Mouse (Mus musculus) kidney, postnatal 25 days (tissue): ENCODE results near the gene 1110032A03Rik.

Source experiments
- DNase-seq, 2 experiments: peaks; one replicate each; pipeline ENCODE4 v3.0.0; 2021; ENCODE audit warnings: mixed read lengths in 2 of 2

Gene 1110032A03Rik

DNA sequence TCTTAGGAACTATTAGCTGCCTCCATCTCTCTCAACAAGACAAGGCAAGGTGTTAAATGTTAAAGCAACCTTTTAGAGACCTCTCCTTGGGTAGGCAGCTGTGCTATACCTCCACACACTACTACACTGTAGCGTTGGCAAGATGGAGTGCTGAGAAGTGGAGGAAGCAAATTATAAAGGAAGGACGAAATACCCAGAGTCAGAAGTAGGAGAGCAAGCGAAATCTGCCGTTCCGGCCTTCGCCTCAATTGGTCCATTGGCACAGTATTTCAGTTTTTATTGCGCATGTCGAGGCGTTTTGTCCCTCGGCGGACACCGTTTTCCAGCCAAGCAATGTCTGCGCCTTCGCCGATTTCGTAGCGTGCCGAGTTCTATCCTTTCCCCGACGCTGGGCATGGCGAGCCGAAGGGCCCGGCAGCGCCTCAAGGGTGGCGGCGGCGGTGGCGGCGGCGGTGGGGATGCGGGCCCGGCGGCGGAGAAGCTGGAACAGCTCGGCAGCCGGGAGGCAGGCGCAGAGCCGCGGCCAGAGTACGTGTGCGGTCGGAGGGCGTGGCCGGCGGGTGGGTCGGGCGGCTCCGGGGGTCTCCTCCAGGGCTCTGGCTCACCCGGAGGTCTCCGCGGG, at the start of gene 1110032A03Rik, which contains the start of gene Alg9:
Gene 1110032A03Rik (minus strand): TSS at position 530 of the 622 bp plus-strand sequence.
Gene Alg9 (plus strand): TSS at position 29 of the 622 bp plus-strand sequence.
- DNase-seq, result peak; percentile 92

DNA sequence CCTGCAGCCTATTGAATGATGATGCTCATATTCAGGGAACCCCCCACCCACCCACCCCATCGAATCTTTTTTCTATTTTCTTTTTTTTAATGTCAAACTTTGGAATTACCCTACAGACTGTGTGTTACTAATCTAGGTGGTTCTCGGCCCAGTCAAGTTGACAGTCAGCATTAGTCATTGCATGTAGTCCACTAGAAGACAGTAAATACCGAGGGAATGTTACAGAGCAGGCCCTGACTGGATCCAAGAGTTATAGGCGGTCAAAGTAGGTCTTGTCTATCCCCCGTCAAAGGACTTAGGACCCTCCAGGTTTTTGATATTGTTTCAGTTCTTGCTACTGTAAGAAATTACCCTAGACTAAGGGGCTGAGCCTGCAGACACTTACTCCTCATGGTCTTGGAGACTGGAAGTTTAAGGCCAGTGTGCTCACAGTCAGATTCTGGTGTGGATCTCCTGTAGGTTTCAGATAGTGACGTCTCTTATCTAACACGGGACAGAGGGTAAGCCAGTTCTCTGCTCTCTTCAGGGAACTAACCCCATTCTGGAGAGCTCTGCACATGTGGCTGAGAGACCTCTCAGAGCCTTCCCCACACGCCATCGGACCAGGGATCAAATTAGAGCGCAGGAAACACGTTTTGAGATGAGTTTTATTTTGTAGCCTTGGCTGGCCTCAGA, 48.6 kb upstream of the 1110032A03Rik start:
- DNase-seq, result peak in 1 of 2 experiments; percentile 3

DNA sequence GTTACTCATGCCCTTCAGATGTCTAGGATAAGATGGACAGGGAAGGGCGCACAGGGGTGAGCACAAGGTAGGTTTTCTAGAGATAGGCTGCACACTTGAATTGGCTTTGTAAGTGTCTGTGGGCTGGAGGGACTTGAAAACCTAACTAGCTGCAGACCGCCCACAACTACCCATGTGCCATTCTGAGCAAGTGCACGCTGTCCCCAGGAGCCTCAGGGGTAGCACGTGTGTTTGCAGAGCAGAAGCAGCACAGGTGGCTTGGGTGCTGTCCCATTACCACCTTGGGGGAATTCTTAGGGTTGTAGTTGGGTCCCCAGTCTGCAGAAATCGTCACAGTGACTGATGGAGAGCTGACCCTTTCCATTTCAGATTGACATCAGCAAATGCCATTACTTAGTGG, 46.9 kb upstream of the 1110032A03Rik start:
- peak in 1 of 2 experiments; percentile 18 for DNase-seq

GRCm38 (mm10) chr9:50821651-50822050, 46.3 kb upstream of the 1110032A03Rik start:
- peak in 1 of 2 experiments; percentile 5 for DNase-seq

- no peak for DNase-seq
Observed at GRCm38 (mm10) chr9:50819716-50820115, 44.4 kb upstream of the 1110032A03Rik start.

DNA sequence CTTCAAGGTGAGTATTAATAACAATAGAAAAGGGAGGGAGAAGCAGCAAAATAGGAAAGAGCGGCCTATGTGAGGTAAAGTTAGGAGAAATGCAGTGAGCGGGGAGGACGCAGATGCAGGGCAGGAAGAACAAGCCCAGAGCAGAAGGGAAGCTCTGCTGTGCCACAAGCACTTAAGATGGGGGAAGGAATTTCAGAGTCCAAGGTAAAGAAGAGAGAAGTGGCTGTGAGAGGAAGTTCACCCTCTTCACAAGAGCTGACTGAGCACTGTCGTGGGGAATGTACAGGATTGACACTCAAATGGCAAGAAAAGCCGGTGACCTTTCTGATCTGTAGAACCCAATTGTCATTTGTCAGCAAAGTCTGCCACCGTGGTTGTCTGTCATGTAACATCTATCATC, 42.7 kb upstream of the 1110032A03Rik start:
- no peak for DNase-seq

DNA sequence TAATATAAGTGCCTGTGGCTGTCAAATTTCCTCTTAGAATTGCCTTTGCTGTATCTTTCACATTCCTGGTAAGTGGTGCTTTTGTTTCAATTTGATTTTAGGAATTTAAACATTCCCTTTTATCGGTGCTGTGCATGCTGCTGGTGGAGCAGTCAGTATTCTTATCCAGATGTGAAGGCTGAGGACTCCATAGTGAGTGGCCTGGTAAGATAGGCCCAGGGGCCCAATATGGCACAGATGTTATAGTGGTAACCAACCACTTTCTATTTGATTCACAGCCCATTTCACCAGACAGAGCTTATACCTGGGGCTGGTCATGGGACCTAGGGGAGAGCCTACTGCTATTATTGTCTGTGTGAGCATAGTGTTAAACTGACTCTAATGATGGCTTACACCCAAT, 41.2 kb upstream of the 1110032A03Rik start:
- DNase-seq, result peak in 1 of 2 experiments; percentile 4

GRCm38 (mm10) chr9:50815666-50816065, 40.3 kb upstream of the 1110032A03Rik start:
- no peak for DNase-seq

- no peak for DNase-seq
Observed at GRCm38 (mm10) chr9:50813796-50814195, 38.5 kb upstream of the 1110032A03Rik start.

GRCm38 (mm10) chr9:50811746-50812145, 36.4 kb upstream of the 1110032A03Rik start:
- DNase-seq, result no peak

DNA sequence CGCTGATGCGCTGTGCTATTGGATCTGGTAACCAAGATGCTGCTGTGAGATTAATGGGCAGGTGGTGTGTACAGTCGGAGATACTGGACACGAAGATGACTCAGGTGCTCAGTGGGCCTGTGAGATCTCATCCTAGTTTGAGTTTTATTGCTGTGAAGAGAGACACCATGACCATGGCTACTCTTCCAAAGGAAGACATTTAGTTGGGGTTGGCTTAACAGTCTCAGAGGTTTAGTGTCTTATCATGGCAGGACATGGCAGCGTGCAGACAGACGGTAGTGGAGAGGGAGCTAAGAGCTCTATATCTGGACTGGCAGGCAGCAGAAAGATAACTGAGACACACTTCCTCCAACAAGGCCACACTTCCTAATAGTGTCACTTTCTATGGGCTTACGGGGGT, 35.9 kb upstream of the 1110032A03Rik start:
- no peak for DNase-seq

- DNase-seq, result no peak
Observed at GRCm38 (mm10) chr9:50809146-50809545, 33.8 kb upstream of the 1110032A03Rik start.

- peak; percentile 13 to 49 for DNase-seq
Observed at GRCm38 (mm10) chr9:50808471-50808870, 33.2 kb upstream of the 1110032A03Rik start.

GRCm38 (mm10) chr9:50803055-50803671, 27.8 kb upstream of the 1110032A03Rik start:
- no peak for DNase-seq

DNA sequence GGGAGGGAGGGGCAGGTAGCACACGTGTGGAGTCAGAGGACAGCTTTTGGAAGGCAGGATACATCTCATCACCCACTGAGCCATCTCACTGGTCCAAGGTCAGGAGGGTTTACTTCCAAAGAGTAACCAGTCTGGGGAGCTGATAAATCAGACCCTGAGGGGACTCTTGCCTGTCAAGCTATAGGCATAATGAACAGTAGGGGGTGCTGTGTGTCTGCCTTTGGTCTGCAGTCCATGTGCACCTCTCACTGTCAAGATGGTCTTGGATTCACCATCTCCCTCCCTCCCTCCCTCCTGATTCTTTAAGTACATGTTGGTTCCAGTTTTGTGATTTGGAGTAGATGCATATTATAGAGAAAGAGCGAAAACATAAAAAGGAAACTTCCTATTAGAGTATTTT, 25.7 kb upstream of the 1110032A03Rik start:
- DNase-seq, result peak; percentile 58 to 69

DNA sequence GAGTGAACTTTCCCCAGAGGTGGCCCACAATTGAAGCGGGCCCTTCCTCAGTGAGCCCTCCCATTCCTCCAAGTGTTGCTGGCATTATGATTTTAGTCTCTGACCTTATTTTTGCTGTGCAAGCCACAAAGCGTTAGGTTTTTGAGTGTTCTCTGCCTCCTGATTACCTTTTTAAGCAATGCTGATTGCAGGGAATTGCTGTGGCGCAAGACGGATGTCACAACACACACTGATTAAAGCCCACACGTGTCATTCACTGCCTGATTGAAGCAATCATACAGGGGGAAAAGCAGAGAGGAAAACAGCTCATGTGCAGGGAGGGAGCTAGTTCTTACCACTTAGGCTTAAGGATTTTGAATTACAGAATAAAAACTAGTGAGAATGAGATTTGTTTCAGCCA, 23.0 kb upstream of the 1110032A03Rik start:
- no peak for DNase-seq

- DNase-seq, result no peak
Observed at GRCm38 (mm10) chr9:50797641-50798040, 22.3 kb upstream of the 1110032A03Rik start.

DNA sequence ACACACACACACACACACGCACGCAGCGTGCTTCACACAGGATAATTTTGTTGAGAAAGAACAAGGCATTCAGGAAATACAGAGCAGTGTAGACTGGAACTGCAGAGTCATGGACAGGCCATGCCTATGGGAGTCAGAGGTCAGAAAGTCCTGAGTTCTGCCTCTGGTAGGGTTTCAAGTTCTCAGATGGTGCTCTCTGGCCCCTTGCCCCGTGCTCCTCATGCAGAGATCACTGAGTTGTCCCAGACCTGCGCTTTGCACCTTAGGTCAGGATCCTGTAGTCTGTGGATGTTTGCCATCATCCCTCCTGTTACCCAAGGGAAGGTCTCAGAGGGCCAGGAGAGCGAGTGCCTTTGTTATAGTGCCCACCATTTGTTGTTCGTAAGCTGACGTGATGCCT, 21.5 kb upstream of the 1110032A03Rik start:
- peak in 1 of 2 experiments; percentile 61 for DNase-seq

- DNase-seq, result no peak
Observed at GRCm38 (mm10) chr9:50795266-50795665, 19.9 kb upstream of the 1110032A03Rik start.

DNA sequence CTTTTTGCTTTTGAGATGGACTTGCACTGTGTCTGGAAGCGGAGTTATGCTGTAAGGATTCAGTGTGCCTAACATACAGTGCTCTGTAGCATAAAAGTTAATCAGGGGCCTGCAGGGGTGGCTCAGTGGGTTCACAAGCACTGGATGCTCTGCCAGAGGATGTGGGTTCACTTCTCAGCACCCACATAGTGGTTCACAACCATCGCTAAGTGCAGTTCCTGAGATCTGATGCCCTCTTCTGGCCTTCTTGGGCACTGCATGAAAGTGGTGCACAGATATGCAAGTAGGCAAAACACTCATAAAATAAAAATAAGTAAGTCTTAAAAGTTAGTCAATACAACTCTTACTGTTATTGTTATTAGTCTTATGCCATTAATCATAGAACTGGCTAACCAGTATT, 6.8 kb upstream of the 1110032A03Rik start:
- peak in 1 of 2 experiments; percentile 58 for DNase-seq

DNA sequence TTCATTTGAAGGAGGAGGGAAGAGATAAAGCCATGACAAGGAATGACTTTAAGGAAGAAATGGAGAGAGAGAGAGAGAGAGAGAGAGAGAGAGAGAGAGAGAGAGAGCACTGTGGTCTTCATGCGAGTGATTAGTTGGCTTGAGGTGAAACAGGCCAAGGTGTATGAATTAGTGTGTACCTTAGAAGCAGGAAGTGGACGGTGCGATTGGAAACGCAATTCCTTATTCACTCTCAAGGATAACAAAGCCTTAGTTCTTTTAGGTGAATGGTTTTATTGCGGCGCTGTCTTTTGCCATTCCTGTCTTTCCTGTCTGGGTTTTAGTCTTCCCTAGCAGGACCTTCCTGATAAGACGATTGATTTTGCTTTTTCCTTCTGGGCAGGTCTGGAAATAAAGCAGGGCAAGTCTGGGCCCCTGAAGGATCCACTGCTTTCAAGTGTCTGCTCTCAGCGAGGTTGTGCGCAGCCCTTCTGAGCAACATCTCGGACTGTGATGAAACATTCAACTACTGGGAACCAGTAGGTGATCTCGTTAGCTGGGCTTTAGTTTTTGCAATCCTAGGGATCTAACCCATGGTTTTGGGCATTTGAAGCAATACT, 941 bp upstream of the 1110032A03Rik start:
- DNase-seq, result no peak

DNA sequence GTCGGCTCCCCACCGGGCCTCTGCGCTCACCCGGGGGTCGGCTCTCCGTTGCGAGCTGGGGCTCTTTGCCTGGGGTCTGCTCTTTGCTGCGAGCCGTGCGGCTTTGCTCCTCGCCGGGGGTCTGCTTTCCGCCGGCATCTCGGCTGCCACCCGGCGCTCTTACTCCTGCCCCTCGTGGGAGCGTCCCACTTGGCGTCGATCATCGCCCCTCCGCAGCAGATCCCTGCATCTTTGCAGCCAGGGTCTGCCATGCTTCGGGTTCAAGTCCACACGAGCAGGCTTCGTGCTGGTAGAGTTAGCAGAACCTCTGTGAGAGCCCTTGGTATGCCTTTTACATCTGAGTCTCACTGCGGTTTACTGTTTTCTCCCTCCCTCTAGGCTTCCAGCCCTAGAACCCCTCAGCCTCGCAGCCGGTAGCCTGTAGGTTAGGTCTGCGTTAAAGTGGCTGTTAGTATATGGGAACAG, 374 bp upstream of the 1110032A03Rik start:
- DNase-seq, result no peak

GRCm38 (mm10) chr9:50774026-50774462, 1.3 kb downstream of the 1110032A03Rik start:
- no peak for DNase-seq
